Mouse (Mus musculus): ENCODE results near the gene Idh3g. TPM values are rescaled to one million over a fixed set of nuclear protein-coding genes. Genes with fewer than 3 reads are reported as not detected.

The Idh3g gene
- polyA plus RNA-seq (2015; fragmentation: Nextera tagmentation; extraction: Ambion mirVana), result 270 and 296 TPM in 2 replicates

GRCm38 (mm10) chrX:73786364-73787224 is at the start of gene Idh3g, which contains the start of gene Ssr4:
Gene Idh3g, minus strand, starts transcription at chrX:73786897.
Gene Ssr4, plus strand, starts transcription at chrX:73787028.
- Histone ChIP-seq H3K9me3 (ENCODE audit: low read length) (no peaks in the 10 kb centered on the region), H3K4me2 (replicated peaks; ENCODE audit: low read depth, low read length) (peak within 1 kb of the TSS; percentile 63), H3K36me3 (ENCODE audit: insufficient read depth, low read length) (peaks cover 7% of the 10 kb centered on the region; the same call in 1 of the 2 replicates), H3K4me3 (ENCODE audit: low read length) (peak within 1 kb of the TSS; percentile 70), H3K4me1 (ENCODE audit: insufficient read depth, low read length) (0 out of 2 replicates have a peak, but pooled peaks cover 7% of the 10 kb centered on the region), H3K27ac (ENCODE audit: low read length) (peak within 1 kb of the TSS; percentile 93), H3K9ac (replicated peaks; ENCODE audit: low read length) (peak within 1 kb of the TSS; percentile 84), H3K27me3 (ENCODE audit: insufficient read depth, low read length) (no peaks in the 10 kb centered on the region; the same call in 1 of the 2 replicates)
- 23% methylated on average over 52 of the region's 52 CpGs for WGBS
- ATAC-seq (ENCODE audit: low FRiP score, low TSS enrichment), result peak; percentile 98

GRCm38 (mm10) chrX:73835731-73836130 is 49.0 kb upstream of the Idh3g start:
- no peak overlapping the region for H3K27ac ChIP-seq (ENCODE audit: low read length)
- ATAC-seq (ENCODE audit: low FRiP score, low TSS enrichment), result no peak
- no peaks in the 10 kb centered on the region for H3K36me3 ChIP-seq (ENCODE audit: insufficient read depth, low read length)
- H3K9ac ChIP-seq (replicated peaks; ENCODE audit: low read length), result no peak overlapping the region
- H3K4me1 ChIP-seq (ENCODE audit: insufficient read depth, low read length), result no peaks in the 10 kb centered on the region
- WGBS, result 71% methylated on average over 1 of the region's 1 CpGs
- H3K9me3 ChIP-seq (ENCODE audit: low read length), result no peaks in the 10 kb centered on the region
- H3K27me3 ChIP-seq (ENCODE audit: insufficient read depth, low read length), result no peaks in the 10 kb centered on the region
- H3K4me3 ChIP-seq (ENCODE audit: low read length), result no peak overlapping the region
- no peak overlapping the region for H3K4me2 ChIP-seq (replicated peaks; ENCODE audit: low read depth, low read length)

GRCm38 (mm10) chrX:73824185-73825151 is 37.8 kb upstream of the Idh3g start, which contains the start of gene Pdzd4:
Gene Pdzd4, minus strand, starts transcription at chrX:73824969.
- ATAC-seq (ENCODE audit: low FRiP score, low TSS enrichment), result peak; percentile 88
- Histone ChIP-seq H3K27me3 (ENCODE audit: insufficient read depth, low read length) (peaks cover 17% of the 10 kb centered on the region; the same call in 1 of the 2 replicates), H3K4me1 (ENCODE audit: insufficient read depth, low read length) (no peaks in the 10 kb centered on the region), H3K4me2 (replicated peaks; ENCODE audit: low read depth, low read length) (peak within 1 kb of the TSS; percentile 71), H3K9ac (replicated peaks; ENCODE audit: low read length) (peak within 1 kb of the TSS; percentile 68), H3K4me3 (ENCODE audit: low read length) (peak within 1 kb of the TSS; percentile 68), H3K36me3 (ENCODE audit: insufficient read depth, low read length) (no peaks in the 10 kb centered on the region), H3K27ac (ENCODE audit: low read length) (no peak within 1 kb of the TSS), H3K9me3 (ENCODE audit: low read length) (no peaks in the 10 kb centered on the region)
- 21% methylated on average over 64 of the region's 84 CpGs for WGBS

GRCm38 (mm10) chrX:73823747-73824146 is 37.0 kb upstream of the Idh3g start:
- Histone ChIP-seq H3K4me1 (ENCODE audit: insufficient read depth, low read length) (no peaks in the 10 kb centered on the region), H3K9ac (replicated peaks; ENCODE audit: low read length) (peak overlapping the region; percentile 68; the same call in 1 of the 2 replicates), H3K4me2 (replicated peaks; ENCODE audit: low read depth, low read length) (peak overlapping the region; percentile 71), H3K36me3 (ENCODE audit: insufficient read depth, low read length) (no peaks in the 10 kb centered on the region), H3K27ac (ENCODE audit: low read length) (no peak overlapping the region), H3K9me3 (ENCODE audit: low read length) (no peaks in the 10 kb centered on the region), H3K4me3 (ENCODE audit: low read length) (peak overlapping the region; percentile 68), H3K27me3 (ENCODE audit: insufficient read depth, low read length) (peaks cover 17% of the 10 kb centered on the region; the same call in 1 of the 2 replicates)
- WGBS, result 19% methylated on average over 17 of the region's 17 CpGs
- ATAC-seq (ENCODE audit: low FRiP score, low TSS enrichment), result peak; percentile 60; the same call in 1 of the 2 replicates

GRCm38 (mm10) chrX:73816596-73817314 is 30.1 kb upstream of the Idh3g start:
- H3K36me3 ChIP-seq (ENCODE audit: insufficient read depth, low read length), result no peaks in the 10 kb centered on the region
- no peaks in the 10 kb centered on the region for H3K4me1 ChIP-seq (ENCODE audit: insufficient read depth, low read length)
- no peaks in the 10 kb centered on the region for H3K9me3 ChIP-seq (ENCODE audit: low read length)
- WGBS, result 58% methylated on average over 3 of the region's 3 CpGs
- H3K27ac ChIP-seq (ENCODE audit: low read length), result no peak overlapping the region
- 0 out of 2 replicates have a peak, but pooled peaks cover 6% of the 10 kb centered on the region for H3K27me3 ChIP-seq (ENCODE audit: insufficient read depth, low read length)
- H3K4me2 ChIP-seq (replicated peaks; ENCODE audit: low read depth, low read length), result no peak overlapping the region
- H3K4me3 ChIP-seq (ENCODE audit: low read length), result no peak overlapping the region
- no peak for ATAC-seq (ENCODE audit: low FRiP score, low TSS enrichment)
- H3K9ac ChIP-seq (replicated peaks; ENCODE audit: low read length), result no peak overlapping the region

GRCm38 (mm10) chrX:73815072-73815471 is 28.4 kb upstream of the Idh3g start:
- Histone ChIP-seq H3K27me3 (ENCODE audit: insufficient read depth, low read length) (0 out of 2 replicates have a peak, but pooled peaks cover 6% of the 10 kb centered on the region), H3K4me2 (replicated peaks; ENCODE audit: low read depth, low read length) (peak overlapping the region; percentile 42), H3K4me1 (ENCODE audit: insufficient read depth, low read length) (no peaks in the 10 kb centered on the region), H3K36me3 (ENCODE audit: insufficient read depth, low read length) (no peaks in the 10 kb centered on the region), H3K9me3 (ENCODE audit: low read length) (no peaks in the 10 kb centered on the region), H3K9ac (replicated peaks; ENCODE audit: low read length) (peak overlapping the region; percentile 43), H3K27ac (ENCODE audit: low read length) (no peak overlapping the region), H3K4me3 (ENCODE audit: low read length) (peak overlapping the region; percentile 33)
- WGBS, result 23% methylated on average over 14 of the region's 14 CpGs
- ATAC-seq (ENCODE audit: low FRiP score, low TSS enrichment), result peak; percentile 51; the same call in 1 of the 2 replicates

GRCm38 (mm10) chrX:73805814-73806213 is 19.1 kb upstream of the Idh3g start:
- Histone ChIP-seq H3K27me3 (ENCODE audit: insufficient read depth, low read length) (no peaks in the 10 kb centered on the region), H3K4me3 (ENCODE audit: low read length) (no peak overlapping the region), H3K9me3 (ENCODE audit: low read length) (no peaks in the 10 kb centered on the region), H3K36me3 (ENCODE audit: insufficient read depth, low read length) (no peaks in the 10 kb centered on the region), H3K4me2 (replicated peaks; ENCODE audit: low read depth, low read length) (no peak overlapping the region), H3K27ac (ENCODE audit: low read length) (no peak overlapping the region), H3K4me1 (ENCODE audit: insufficient read depth, low read length) (no peaks in the 10 kb centered on the region), H3K9ac (replicated peaks; ENCODE audit: low read length) (no peak overlapping the region)
- WGBS, result 55% methylated on average over 1 of the region's 1 CpGs
- no peak for ATAC-seq (ENCODE audit: low FRiP score, low TSS enrichment)

GRCm38 (mm10) chrX:73798502-73798901 is 11.8 kb upstream of the Idh3g start:
- no peak overlapping the region for H3K27ac ChIP-seq (ENCODE audit: low read length)
- H3K4me3 ChIP-seq (ENCODE audit: low read length), result no peak overlapping the region
- H3K36me3 ChIP-seq (ENCODE audit: insufficient read depth, low read length), result no peaks in the 10 kb centered on the region
- no peak overlapping the region for H3K9ac ChIP-seq (replicated peaks; ENCODE audit: low read length)
- WGBS, result 39% methylated on average over 9 of the region's 9 CpGs
- 0 out of 2 replicates have a peak, but pooled peaks cover 3% of the 10 kb centered on the region for H3K27me3 ChIP-seq (ENCODE audit: insufficient read depth, low read length)
- H3K9me3 ChIP-seq (ENCODE audit: low read length), result no peaks in the 10 kb centered on the region
- no peaks in the 10 kb centered on the region for H3K4me1 ChIP-seq (ENCODE audit: insufficient read depth, low read length)
- ATAC-seq (ENCODE audit: low FRiP score, low TSS enrichment), result peak; percentile 83
- no peak overlapping the region for H3K4me2 ChIP-seq (replicated peaks; ENCODE audit: low read depth, low read length)

GRCm38 (mm10) chrX:73797511-73797910 is 10.8 kb upstream of the Idh3g start:
- Histone ChIP-seq H3K9ac (replicated peaks; ENCODE audit: low read length) (no peak overlapping the region), H3K4me3 (ENCODE audit: low read length) (no peak overlapping the region), H3K36me3 (ENCODE audit: insufficient read depth, low read length) (no peaks in the 10 kb centered on the region), H3K4me2 (replicated peaks; ENCODE audit: low read depth, low read length) (no peak overlapping the region), H3K4me1 (ENCODE audit: insufficient read depth, low read length) (no peaks in the 10 kb centered on the region), H3K27ac (ENCODE audit: low read length) (no peak overlapping the region), H3K27me3 (ENCODE audit: insufficient read depth, low read length) (0 out of 2 replicates have a peak, but pooled peaks cover 3% of the 10 kb centered on the region), H3K9me3 (ENCODE audit: low read length) (no peaks in the 10 kb centered on the region)
- WGBS, result 80% methylated on average over 2 of the region's 2 CpGs
- no peak for ATAC-seq (ENCODE audit: low FRiP score, low TSS enrichment)

All from kidney, embryonic 16.5 days (tissue).